Mouse (Mus musculus): ENCODE measurements around the gene Fbxw7. TPM values are rescaled to one million over a fixed set of nuclear protein-coding genes. Genes with fewer than 3 reads are reported as not detected.

The Fbxw7 gene
- total and polyA plus RNA-seq, 3 experiments = 5.8 to 27.5 (median 16.8) TPM

DNA sequence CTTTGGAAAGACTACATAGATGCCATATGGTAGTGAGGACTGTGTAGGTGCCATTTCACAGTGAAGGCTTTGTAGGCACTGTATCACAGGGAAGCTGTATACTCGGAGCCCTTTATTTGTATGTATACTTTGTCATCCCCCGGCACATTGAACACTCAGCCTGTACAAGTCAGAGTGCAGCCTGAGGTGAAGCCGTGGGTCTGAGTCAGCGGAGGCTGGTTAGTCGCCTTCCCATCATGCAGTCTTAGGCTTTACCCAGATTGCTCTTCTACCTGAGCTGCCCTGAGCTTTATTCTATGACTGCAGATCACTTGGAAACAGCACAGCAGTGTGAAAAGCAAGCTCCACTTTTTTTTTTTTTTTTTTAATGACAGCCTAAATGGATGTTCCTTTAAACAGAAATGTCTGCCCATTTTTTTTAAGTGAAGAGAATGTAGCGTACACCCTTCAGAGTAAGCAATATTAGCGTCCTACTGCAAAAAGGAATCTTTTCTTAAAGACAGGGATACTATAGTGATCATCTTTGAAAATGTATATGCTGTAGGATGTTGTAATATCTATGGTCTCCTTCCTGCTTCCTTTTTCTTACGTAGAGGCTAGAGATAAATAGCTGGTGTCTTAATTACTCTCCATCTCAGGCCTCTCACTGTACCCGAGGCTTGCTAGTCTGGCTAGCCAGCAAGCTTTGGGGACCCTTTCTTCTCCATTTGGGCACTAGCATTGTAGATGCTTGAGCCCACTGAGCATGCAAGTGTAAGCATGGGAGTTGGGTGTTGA, 103.0 kb downstream of the Fbxw7 start:
- no peak for ATAC-seq (ENCODE audit: extremely low read depth, insufficient number of reproducible peaks, low FRiP score, poor library complexity, severe bottlenecking)
- no peaks in the 10 kb centered on the region for H3K27me3 ChIP-seq (ENCODE audit: insufficient read depth, low read length)
- DNase-seq (ENCODE audit: low spot score) = no peak
- H3K9me3 ChIP-seq (replicated peaks) = no peaks in the 10 kb centered on the region
- H3K4me3 ChIP-seq (ENCODE audit: low read depth, low read length) = no peak overlapping the region
- H3K4me1 ChIP-seq (ENCODE audit: insufficient read depth, low read depth, low read length) = no peaks in the 10 kb centered on the region
- H3K36me3 ChIP-seq (replicated peaks) = peaks cover 28% of the 10 kb centered on the region
- TF ChIP-seq GATA1 (IDR thresholded peaks at IDR 0.05; ENCODE audit: borderline replicate concordance, low read length) (no peak), POLR2AphosphoS5 (IDR thresholded peaks at IDR 0.05; ENCODE audit: insufficient replicate concordance, low read depth, low read length) (no peak), TAL1 (conservative IDR thresholded peaks at IDR 0.05; ENCODE audit: low read depth, low read length) (no peak), GATA2 (IDR thresholded peaks at IDR 0.05; ENCODE audit: borderline replicate concordance, low read depth, low read length) (no peak), CTCF (IDR thresholded peaks at IDR 0.05; ENCODE audit: low read depth, low read length) (no peak)

DNA sequence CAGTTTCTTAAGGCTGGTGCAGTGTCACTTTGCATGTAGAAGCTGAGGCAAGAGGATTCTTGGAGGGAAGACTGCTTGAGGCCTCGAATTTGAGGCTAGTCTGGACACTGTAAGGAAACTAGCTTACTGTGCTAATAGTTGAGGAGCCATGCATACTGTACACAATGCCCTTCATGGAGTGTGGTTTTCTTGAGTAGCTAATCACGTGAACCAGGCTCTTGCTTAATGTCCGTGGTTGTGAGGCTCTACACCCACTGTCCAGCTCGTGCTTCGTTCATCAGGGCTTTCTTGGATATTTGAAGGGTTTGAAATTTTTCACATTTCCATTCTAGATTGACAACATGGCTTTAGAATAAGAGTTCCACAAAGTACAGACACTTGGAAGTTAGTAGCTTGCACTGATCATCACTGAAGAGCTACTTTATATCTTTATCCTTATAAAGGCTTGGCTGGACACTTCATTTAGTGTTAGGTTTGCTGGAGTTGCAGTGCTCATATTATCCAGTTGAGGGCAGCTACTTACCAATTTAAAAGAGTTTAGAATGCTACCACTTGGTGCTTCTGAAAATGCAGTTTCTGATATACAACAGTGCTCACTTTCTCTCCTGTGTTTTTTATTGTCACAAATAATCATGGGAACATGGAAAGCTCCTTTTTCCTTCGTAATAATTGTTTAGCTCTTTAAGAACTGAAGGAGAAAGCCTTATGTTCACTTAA, 106.8 kb downstream of the Fbxw7 start:
- ATAC-seq (ENCODE audit: extremely low read depth, insufficient number of reproducible peaks, low FRiP score, poor library complexity, severe bottlenecking) (no peak), DNase-seq (ENCODE audit: low spot score) (no peak)
- no peaks in the 10 kb centered on the region for H3K9me3 ChIP-seq (replicated peaks)
- no peaks in the 10 kb centered on the region for H3K27me3 ChIP-seq (ENCODE audit: insufficient read depth, low read length)
- peaks cover 3% of the 10 kb centered on the region; the same call in 1 of the 2 replicates for H3K4me1 ChIP-seq (ENCODE audit: insufficient read depth, low read depth, low read length)
- no peak overlapping the region for H3K4me3 ChIP-seq (ENCODE audit: low read depth, low read length)
- TF ChIP-seq TAL1 (conservative IDR thresholded peaks at IDR 0.05; ENCODE audit: low read depth, low read length) (no peak), POLR2AphosphoS5 (IDR thresholded peaks at IDR 0.05; ENCODE audit: insufficient replicate concordance, low read depth, low read length) (no peak)
- peaks cover 35% of the 10 kb centered on the region for H3K36me3 ChIP-seq (replicated peaks)

DNA sequence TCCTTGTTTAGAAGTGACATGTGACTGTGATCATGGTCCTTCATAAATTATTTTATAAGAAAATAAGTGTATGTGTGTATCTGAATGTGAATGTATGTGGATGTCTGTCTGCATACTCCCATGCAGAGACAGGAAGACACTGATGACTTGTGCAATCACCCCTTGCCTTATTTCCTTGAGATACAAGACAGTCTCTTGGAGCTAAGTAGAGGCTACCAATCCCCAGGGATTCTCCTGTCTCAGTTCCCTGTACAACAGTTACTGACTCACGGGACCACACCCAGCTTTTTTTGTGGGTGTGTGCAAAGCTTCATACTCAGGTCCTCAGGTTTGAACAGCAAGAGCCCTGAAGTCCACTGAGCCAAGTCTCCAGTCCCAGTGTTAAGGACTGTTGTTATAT, 108.2 kb downstream of the Fbxw7 start:
- no peaks in the 10 kb centered on the region for H3K9me3 ChIP-seq (replicated peaks)
- ATAC-seq (ENCODE audit: extremely low read depth, insufficient number of reproducible peaks, low FRiP score, poor library complexity, severe bottlenecking) (no peak), DNase-seq (ENCODE audit: low spot score) (no peak)
- peaks cover 3% of the 10 kb centered on the region; the same call in 1 of the 2 replicates for H3K4me1 ChIP-seq (ENCODE audit: insufficient read depth, low read depth, low read length)
- TF ChIP-seq POLR2AphosphoS5 (IDR thresholded peaks at IDR 0.05; ENCODE audit: insufficient replicate concordance, low read depth, low read length) (no peak), CTCF (IDR thresholded peaks at IDR 0.05; ENCODE audit: low read depth, low read length) (no peak), GATA2 (IDR thresholded peaks at IDR 0.05; ENCODE audit: borderline replicate concordance, low read depth, low read length) (no peak), TAL1 (conservative IDR thresholded peaks at IDR 0.05; ENCODE audit: low read depth, low read length) (no peak), GATA1 (IDR thresholded peaks at IDR 0.05; ENCODE audit: borderline replicate concordance, low read length) (no peak)
- peaks cover 33% of the 10 kb centered on the region for H3K36me3 ChIP-seq (replicated peaks)
- H3K4me3 ChIP-seq (ENCODE audit: low read depth, low read length) = no peak overlapping the region
- no peaks in the 10 kb centered on the region for H3K27me3 ChIP-seq (ENCODE audit: insufficient read depth, low read length)

DNA sequence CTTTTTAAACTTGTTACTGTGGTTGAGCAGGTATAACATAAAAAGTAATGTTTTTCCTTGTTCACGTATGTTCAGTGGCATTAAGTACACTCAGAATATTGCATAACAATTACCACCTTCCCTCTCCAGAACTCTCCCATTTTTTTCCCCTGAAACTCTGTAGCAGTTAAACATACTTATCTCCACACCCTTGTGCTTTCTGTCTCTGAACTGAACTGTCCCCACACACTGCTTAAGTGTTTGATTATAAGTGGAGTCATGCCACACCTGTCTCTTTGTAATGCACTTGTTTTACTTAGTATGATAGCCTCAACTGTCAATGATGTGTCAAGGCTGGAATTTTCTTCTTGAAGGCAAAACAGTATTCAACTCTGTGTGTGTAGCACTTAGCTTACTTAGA, 108.6 kb downstream of the Fbxw7 start:
- DNase-seq (ENCODE audit: low spot score) = no peak

GRCm38 (mm10) chr3:84925229-84925628, 110.2 kb downstream of the Fbxw7 start:
- TF ChIP-seq CTCF (IDR thresholded peaks at IDR 0.05; ENCODE audit: low read depth, low read length) = no peak
- TF ChIP-seq TAL1 (conservative IDR thresholded peaks at IDR 0.05; ENCODE audit: low read depth, low read length) = no peak
- no peak for TF ChIP-seq GATA2 (IDR thresholded peaks at IDR 0.05; ENCODE audit: borderline replicate concordance, low read depth, low read length)
- TF ChIP-seq GATA1 (IDR thresholded peaks at IDR 0.05; ENCODE audit: borderline replicate concordance, low read length) = no peak
- TF ChIP-seq POLR2AphosphoS5 (IDR thresholded peaks at IDR 0.05; ENCODE audit: insufficient replicate concordance, low read depth, low read length) = no peak
- H3K9me3 ChIP-seq (replicated peaks) = no peaks in the 10 kb centered on the region
- ATAC-seq (ENCODE audit: extremely low read depth, insufficient number of reproducible peaks, low FRiP score, poor library complexity, severe bottlenecking) (no peak), DNase-seq (ENCODE audit: low spot score) (no peak)
- peaks cover 3% of the 10 kb centered on the region; the same call in 1 of the 2 replicates for H3K4me1 ChIP-seq (ENCODE audit: insufficient read depth, low read depth, low read length)
- H3K4me3 ChIP-seq (ENCODE audit: low read depth, low read length) = no peak overlapping the region
- no peaks in the 10 kb centered on the region for H3K27me3 ChIP-seq (ENCODE audit: insufficient read depth, low read length)
- peaks cover 35% of the 10 kb centered on the region for H3K36me3 ChIP-seq (replicated peaks)

More for the DNA sequence above, 108.6 kb downstream of the Fbxw7 start:
- no peak overlapping the region for H3K4me3 ChIP-seq (ENCODE audit: low read depth, low read length)
- no peak for ATAC-seq (ENCODE audit: extremely low read depth, insufficient number of reproducible peaks, low FRiP score, poor library complexity, severe bottlenecking)
- TF ChIP-seq GATA2 (IDR thresholded peaks at IDR 0.05; ENCODE audit: borderline replicate concordance, low read depth, low read length) (no peak), GATA1 (IDR thresholded peaks at IDR 0.05; ENCODE audit: borderline replicate concordance, low read length) (no peak), CTCF (IDR thresholded peaks at IDR 0.05; ENCODE audit: low read depth, low read length) (no peak), TAL1 (conservative IDR thresholded peaks at IDR 0.05; ENCODE audit: low read depth, low read length) (no peak), POLR2AphosphoS5 (IDR thresholded peaks at IDR 0.05; ENCODE audit: insufficient replicate concordance, low read depth, low read length) (no peak)
- no peaks in the 10 kb centered on the region for H3K27me3 ChIP-seq (ENCODE audit: insufficient read depth, low read length)
- H3K9me3 ChIP-seq (replicated peaks) = no peaks in the 10 kb centered on the region
- H3K36me3 ChIP-seq (replicated peaks) = peaks cover 31% of the 10 kb centered on the region
- H3K4me1 ChIP-seq (ENCODE audit: insufficient read depth, low read depth, low read length) = peaks cover 3% of the 10 kb centered on the region; the same call in 1 of the 2 replicates

DNA sequence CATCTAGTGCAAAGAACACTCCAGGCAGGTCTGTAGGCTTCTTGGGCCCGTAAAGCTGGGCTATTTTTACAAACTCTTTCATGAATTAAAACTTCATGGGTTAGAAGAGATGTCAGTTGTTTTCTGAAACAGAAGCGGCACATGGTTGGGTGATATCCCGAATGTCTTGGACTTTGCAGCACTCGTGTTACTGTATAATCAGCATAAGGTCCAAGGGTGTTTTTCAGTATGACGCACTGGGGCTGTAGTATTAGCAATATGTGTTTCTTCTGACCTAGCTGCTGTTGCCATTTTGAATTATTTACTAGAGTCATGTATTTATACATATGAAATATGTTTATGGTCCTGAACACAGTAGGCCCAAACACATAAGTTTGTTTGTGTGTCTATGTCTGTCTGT, 111.1 kb downstream of the Fbxw7 start:
- Histone ChIP-seq H3K36me3 (replicated peaks) (peaks cover 41% of the 10 kb centered on the region), H3K4me1 (ENCODE audit: insufficient read depth, low read depth, low read length) (peaks cover 3% of the 10 kb centered on the region; the same call in 1 of the 2 replicates), H3K9me3 (replicated peaks) (no peaks in the 10 kb centered on the region), H3K27me3 (ENCODE audit: insufficient read depth, low read length) (no peaks in the 10 kb centered on the region), H3K4me3 (ENCODE audit: low read depth, low read length) (no peak overlapping the region)
- ATAC-seq (ENCODE audit: extremely low read depth, insufficient number of reproducible peaks, low FRiP score, poor library complexity, severe bottlenecking) = no peak
- TF ChIP-seq TAL1 (conservative IDR thresholded peaks at IDR 0.05; ENCODE audit: low read depth, low read length) (no peak), POLR2AphosphoS5 (IDR thresholded peaks at IDR 0.05; ENCODE audit: insufficient replicate concordance, low read depth, low read length) (no peak), CTCF (IDR thresholded peaks at IDR 0.05; ENCODE audit: low read depth, low read length) (no peak), GATA2 (IDR thresholded peaks at IDR 0.05; ENCODE audit: borderline replicate concordance, low read depth, low read length) (no peak), GATA1 (IDR thresholded peaks at IDR 0.05; ENCODE audit: borderline replicate concordance, low read length) (no peak)
- DNase-seq (ENCODE audit: low spot score) = no peak

Data from G1E (cell line).